Mouse (Mus musculus) kidney, embryonic 14.5 days (tissue): Measurements from ENCODE around the gene Clptm1. TPM values are rescaled to one million over a fixed set of nuclear protein-coding genes. Genes with fewer than 3 reads are reported as not detected.
A peak's percentile ranks its signal among the peaks of the same experiment; 100 is the strongest.

Experiments used
- ATAC-seq: fragments of 200-750 bp; cut with Nextera tagmentation; 2 replicates; pipeline ENCODE4 v1.8.0; 2017; ENCODE audit warnings: moderate number of reproducible peaks, mild to moderate bottlenecking, moderate TSS enrichment, moderate library complexity; ENCODE audit not compliant: low FRiP score, low TSS enrichment
- H3K27ac ChIP-seq: fragments of 300-500 bp; sonication (generic); 2 replicates; pipeline ENCODE4 v1.5.1; 2014; ENCODE audit warnings: low read depth, mild to moderate bottlenecking, low read length, moderate library complexity, mixed read lengths
- H3K27me3 ChIP-seq: fragments of 300-500 bp; sonication (generic); 2 replicates; pipeline ENCODE4 v1.6.1; 2014; ENCODE audit warnings: mild to moderate bottlenecking, low read length; ENCODE audit not compliant: control insufficient read depth, insufficient read depth
- H3K36me3 ChIP-seq: fragments of 300-500 bp; sonication (generic); 2 replicates; pipeline ENCODE4 v1.6.1; 2014; ENCODE audit warnings: low read length, mixed read lengths; ENCODE audit not compliant: control insufficient read depth, insufficient read depth
- H3K4me1 ChIP-seq: fragments of 300-500 bp; sonication (generic); 2 replicates; pipeline ENCODE4 v1.6.1; 2014; ENCODE audit warnings: low read length, mixed read lengths; ENCODE audit not compliant: control insufficient read depth, insufficient read depth
- H3K4me2 ChIP-seq: fragments of 300-500 bp; sonication (generic); replicated peaks from 2 replicates; pipeline ENCODE4 v1.6.1; 2014; ENCODE audit warnings: low read depth, mild to moderate bottlenecking, low read length
- H3K4me3 ChIP-seq: fragments of 300-500 bp; sonication (generic); 2 replicates; pipeline ENCODE4 v1.5.1; 2014; ENCODE audit warnings: mild to moderate bottlenecking, low read length
- H3K9ac ChIP-seq: fragments of 300-500 bp; sonication (generic); 2 replicates; pipeline ENCODE4 v1.6.1; 2014; ENCODE audit warnings: low read depth, mild to moderate bottlenecking, low read length, moderate library complexity
- H3K9me3 ChIP-seq: fragments of 300-500 bp; sonication (generic); 2 replicates; pipeline ENCODE4 v1.6.1; 2016; ENCODE audit warnings: low read length; ENCODE audit not compliant: control insufficient read depth
- WGBS: fragments of 180-500 bp; shearing (Covaris S2); extraction: QIAGEN DNeasy Blood & Tissue Kit; methylation state at CpG from one replicate; pipeline ENCODE4 v1.1.7; 2014; 5-methylcytosine and 5-hydroxymethylcytosine counted together
- polyA plus RNA-seq: library from polyadenylated mRNA; unstranded; fragments of >200 nt; fragmentation: Nextera tagmentation; extraction: Ambion mirVana; gene quantifications from 2 replicates; pipeline ENCODE4 v1.2.1, GENCODE M21; 2014

The Clptm1 gene
- polyA plus RNA-seq, 1 experiment from 2014 or later = 101 TPM

GRCm38 (mm10) chr7:19676662-19677061 lies 11.8 kb upstream of the Clptm1 start:
- ATAC-seq = no peak
- WGBS = 72% methylated on average over 1 of the region's 1 CpGs
- H3K4me1 ChIP-seq = no peaks in the 10 kb centered on the region
- H3K9ac ChIP-seq = no peak overlapping the region
- H3K9me3 ChIP-seq = no peaks in the 10 kb centered on the region
- no peak overlapping the region for H3K27ac ChIP-seq
- H3K27me3 ChIP-seq = no peaks in the 10 kb centered on the region
- no peak overlapping the region for H3K4me3 ChIP-seq
- no peaks in the 10 kb centered on the region for H3K36me3 ChIP-seq
- H3K4me2 ChIP-seq = no peak overlapping the region

- no peaks in the 10 kb centered on the region for H3K36me3 ChIP-seq
- 84% methylated on average over 10 of the region's 10 CpGs for WGBS
- no peaks in the 10 kb centered on the region for H3K27me3 ChIP-seq
- H3K4me1 ChIP-seq = no peaks in the 10 kb centered on the region
- H3K27ac ChIP-seq = no peak overlapping the region
- no peak for ATAC-seq
- no peak overlapping the region for H3K4me3 ChIP-seq
- no peak overlapping the region for H3K4me2 ChIP-seq
- H3K9ac ChIP-seq = no peak overlapping the region
- H3K9me3 ChIP-seq = no peaks in the 10 kb centered on the region
Measured at GRCm38 (mm10) chr7:19675824-19676223, 11.0 kb upstream of the Clptm1 start.

- Histone ChIP-seq H3K4me3 (no peak overlapping the region), H3K27ac (no peak overlapping the region)
- 65% methylated on average over 14 of the region's 14 CpGs for WGBS
Measured at GRCm38 (mm10) chr7:19673083-19673699, 8.4 kb upstream of the Clptm1 start.

GRCm38 (mm10) chr7:19671511-19671910 lies 6.7 kb upstream of the Clptm1 start:
- ATAC-seq = no peak
- Histone ChIP-seq H3K4me1 (0 out of 2 replicates have a peak, but pooled peaks cover 4% of the 10 kb centered on the region), H3K4me3 (no peak overlapping the region), H3K9me3 (no peaks in the 10 kb centered on the region), H3K36me3 (no peaks in the 10 kb centered on the region), H3K27me3 (no peaks in the 10 kb centered on the region), H3K9ac (no peak overlapping the region), H3K4me2 (no peak overlapping the region), H3K27ac (no peak overlapping the region)
- WGBS = 66% methylated on average over 10 of the region's 10 CpGs

More at GRCm38 (mm10) chr7:19673083-19673699, 8.4 kb upstream of the Clptm1 start:
- Histone ChIP-seq H3K36me3 (no peaks in the 10 kb centered on the region), H3K4me1 (0 out of 2 replicates have a peak, but pooled peaks cover 4% of the 10 kb centered on the region), H3K4me2 (no peak overlapping the region), H3K9ac (no peak overlapping the region), H3K27me3 (no peaks in the 10 kb centered on the region), H3K9me3 (no peaks in the 10 kb centered on the region)
- ATAC-seq = no peak

GRCm38 (mm10) chr7:19668947-19669721 lies 4.3 kb upstream of the Clptm1 start:
- 10% methylated on average over 10 of the region's 10 CpGs for WGBS
- Histone ChIP-seq H3K9ac (peak overlapping the region; percentile 25; the same call in 1 of the 2 replicates), H3K9me3 (no peaks in the 10 kb centered on the region), H3K27me3 (no peaks in the 10 kb centered on the region), H3K4me3 (no peak overlapping the region), H3K27ac (no peak overlapping the region), H3K4me1 (peaks cover 11% of the 10 kb centered on the region; the same call in 1 of the 2 replicates), H3K36me3 (no peaks in the 10 kb centered on the region), H3K4me2 (no peak overlapping the region)
- peak; percentile 68 for ATAC-seq

GRCm38 (mm10) chr7:19667434-19667833 lies 2.6 kb upstream of the Clptm1 start:
- H3K27me3 ChIP-seq = no peaks in the 10 kb centered on the region
- no peak overlapping the region for H3K27ac ChIP-seq
- ATAC-seq = no peak
- WGBS = 81% methylated on average over 2 of the region's 2 CpGs
- no peaks in the 10 kb centered on the region for H3K36me3 ChIP-seq
- peaks cover 19% of the 10 kb centered on the region for H3K4me1 ChIP-seq
- no peak overlapping the region for H3K4me2 ChIP-seq
- no peak overlapping the region for H3K9ac ChIP-seq
- H3K9me3 ChIP-seq = no peaks in the 10 kb centered on the region
- H3K4me3 ChIP-seq = no peak overlapping the region

- no peak overlapping the region for H3K9ac ChIP-seq
- no peak for ATAC-seq
- H3K4me2 ChIP-seq = no peak overlapping the region
- no peaks in the 10 kb centered on the region for H3K27me3 ChIP-seq
- no peaks in the 10 kb centered on the region for H3K9me3 ChIP-seq
- WGBS = 63% methylated on average over 3 of the region's 3 CpGs
- peaks cover 4% of the 10 kb centered on the region; the same call in 1 of the 2 replicates for H3K36me3 ChIP-seq
- no peak overlapping the region for H3K4me3 ChIP-seq
- peaks cover 19% of the 10 kb centered on the region for H3K4me1 ChIP-seq
- no peak overlapping the region for H3K27ac ChIP-seq
Measured at GRCm38 (mm10) chr7:19666750-19667149, 1.9 kb upstream of the Clptm1 start.

GRCm38 (mm10) chr7:19664455-19664954 lies 328 bp downstream of the Clptm1 start:
- Histone ChIP-seq H3K9me3 (no peaks in the 10 kb centered on the region), H3K27ac (peak overlapping the region; percentile 47; the same call in 1 of the 2 replicates), H3K4me2 (peak overlapping the region; percentile 92), H3K27me3 (no peaks in the 10 kb centered on the region), H3K4me3 (peak overlapping the region; percentile 100), H3K4me1 (peaks cover 19% of the 10 kb centered on the region), H3K9ac (peak overlapping the region; percentile 97), H3K36me3 (peaks cover 4% of the 10 kb centered on the region; the same call in 1 of the 2 replicates)
- ATAC-seq = peak; percentile 63; the same call in 1 of the 2 replicates
- WGBS = 0% methylated on average over 26 of the region's 37 CpGs

- Histone ChIP-seq H3K4me2 (peak overlapping the region; percentile 92), H3K27ac (no peak overlapping the region), H3K9me3 (no peaks in the 10 kb centered on the region), H3K9ac (peak overlapping the region; percentile 97), H3K27me3 (no peaks in the 10 kb centered on the region), H3K36me3 (peaks cover 6% of the 10 kb centered on the region; the same call in 1 of the 2 replicates), H3K4me3 (peak overlapping the region; percentile 100), H3K4me1 (peaks cover 15% of the 10 kb centered on the region)
- WGBS = 7% methylated on average over 8 of the region's 8 CpGs
- ATAC-seq = no peak; the same call in 1 of the 2 replicates
Measured at GRCm38 (mm10) chr7:19663940-19664339, 893 bp downstream of the Clptm1 start.
